Mouse (Mus musculus): ENCODE results near the gene Nhsl2. TPM values are rescaled to one million over a fixed set of nuclear protein-coding genes. Genes with fewer than 3 reads are reported as not detected.

Nhsl2 gene
- polyA plus RNA-seq, 1 experiment, result 0.21 TPM

GRCm38 (mm10) chrX:101993841-101994571 is 144.8 kb downstream of the Nhsl2 start:
- no peaks in the 10 kb centered on the region for H3K4me1 ChIP-seq (ENCODE audit: control insufficient read depth, insufficient read depth, low read length)
- no peaks in the 10 kb centered on the region for H3K9me3 ChIP-seq (replicated peaks; ENCODE audit: control insufficient read depth, insufficient read depth, low read length, poor library complexity, severe bottlenecking)
- no peaks in the 10 kb centered on the region for H3K27me3 ChIP-seq (ENCODE audit: control insufficient read depth, insufficient read depth, low read length, poor library complexity, severe bottlenecking)
- H3K27ac ChIP-seq (ENCODE audit: insufficient read depth, low read length), result no peak overlapping the region
- H3K36me3 ChIP-seq (ENCODE audit: control insufficient read depth, insufficient read depth, low read length, poor library complexity, severe bottlenecking), result no peaks in the 10 kb centered on the region
- TF ChIP-seq CTCF (IDR thresholded peaks at IDR 0.05; ENCODE audit: low read depth, low read length) (no peak), POLR2A (IDR thresholded peaks at IDR 0.05; ENCODE audit: insufficient read depth, low read length) (no peak), EP300 (IDR thresholded peaks at IDR 0.05; ENCODE audit: insufficient read depth, low read depth, low read length) (no peak)
- H3K4me3 ChIP-seq (ENCODE audit: low read depth, low read length), result no peak overlapping the region
- H3K9ac ChIP-seq (ENCODE audit: low read depth, poor library complexity, severe bottlenecking), result no peak overlapping the region

- H3K27ac ChIP-seq (ENCODE audit: insufficient read depth, low read length), result no peak overlapping the region
- no peaks in the 10 kb centered on the region for H3K27me3 ChIP-seq (ENCODE audit: control insufficient read depth, insufficient read depth, low read length, poor library complexity, severe bottlenecking)
- no peaks in the 10 kb centered on the region for H3K36me3 ChIP-seq (ENCODE audit: control insufficient read depth, insufficient read depth, low read length, poor library complexity, severe bottlenecking)
- H3K9ac ChIP-seq (ENCODE audit: low read depth, poor library complexity, severe bottlenecking), result no peak overlapping the region
- no peaks in the 10 kb centered on the region for H3K4me1 ChIP-seq (ENCODE audit: control insufficient read depth, insufficient read depth, low read length)
- TF ChIP-seq CTCF (IDR thresholded peaks at IDR 0.05; ENCODE audit: low read depth, low read length) (no peak), EP300 (IDR thresholded peaks at IDR 0.05; ENCODE audit: insufficient read depth, low read depth, low read length) (no peak), POLR2A (IDR thresholded peaks at IDR 0.05; ENCODE audit: insufficient read depth, low read length) (no peak)
- no peak overlapping the region for H3K4me3 ChIP-seq (ENCODE audit: low read depth, low read length)
- H3K9me3 ChIP-seq (replicated peaks; ENCODE audit: control insufficient read depth, insufficient read depth, low read length, poor library complexity, severe bottlenecking), result no peaks in the 10 kb centered on the region
These were observed 147.5 kb downstream of the Nhsl2 start for GRCm38 (mm10) chrX:101996726-101997125.

GRCm38 (mm10) chrX:102003632-102004315 is 154.6 kb downstream of the Nhsl2 start:
- Histone ChIP-seq H3K9me3 (replicated peaks; ENCODE audit: control insufficient read depth, insufficient read depth, low read length, poor library complexity, severe bottlenecking) (no peaks in the 10 kb centered on the region), H3K36me3 (ENCODE audit: control insufficient read depth, insufficient read depth, low read length, poor library complexity, severe bottlenecking) (no peaks in the 10 kb centered on the region), H3K27me3 (ENCODE audit: control insufficient read depth, insufficient read depth, low read length, poor library complexity, severe bottlenecking) (no peaks in the 10 kb centered on the region), H3K4me3 (ENCODE audit: low read depth, low read length) (peak overlapping the region; percentile 52), H3K27ac (ENCODE audit: insufficient read depth, low read length) (no peak overlapping the region), H3K4me1 (ENCODE audit: control insufficient read depth, insufficient read depth, low read length) (peaks cover 4% of the 10 kb centered on the region), H3K9ac (ENCODE audit: low read depth, poor library complexity, severe bottlenecking) (no peak overlapping the region)
- no peak for TF ChIP-seq CTCF (IDR thresholded peaks at IDR 0.05; ENCODE audit: low read depth, low read length)
- no peak for TF ChIP-seq EP300 (IDR thresholded peaks at IDR 0.05; ENCODE audit: insufficient read depth, low read depth, low read length)
- TF ChIP-seq POLR2A (IDR thresholded peaks at IDR 0.05; ENCODE audit: insufficient read depth, low read length), result no peak

- H3K9me3 ChIP-seq (replicated peaks; ENCODE audit: control insufficient read depth, insufficient read depth, low read length, poor library complexity, severe bottlenecking), result no peaks in the 10 kb centered on the region
- no peak for TF ChIP-seq CTCF (IDR thresholded peaks at IDR 0.05; ENCODE audit: low read depth, low read length)
- no peak for TF ChIP-seq POLR2A (IDR thresholded peaks at IDR 0.05; ENCODE audit: insufficient read depth, low read length)
- no peak for TF ChIP-seq EP300 (IDR thresholded peaks at IDR 0.05; ENCODE audit: insufficient read depth, low read depth, low read length)
- H3K9ac ChIP-seq (ENCODE audit: low read depth, poor library complexity, severe bottlenecking), result no peak overlapping the region
- H3K4me1 ChIP-seq (ENCODE audit: control insufficient read depth, insufficient read depth, low read length), result peaks cover 4% of the 10 kb centered on the region
- no peaks in the 10 kb centered on the region for H3K36me3 ChIP-seq (ENCODE audit: control insufficient read depth, insufficient read depth, low read length, poor library complexity, severe bottlenecking)
- peak overlapping the region; percentile 37 for H3K4me3 ChIP-seq (ENCODE audit: low read depth, low read length)
- no peaks in the 10 kb centered on the region for H3K27me3 ChIP-seq (ENCODE audit: control insufficient read depth, insufficient read depth, low read length, poor library complexity, severe bottlenecking)
- no peak overlapping the region for H3K27ac ChIP-seq (ENCODE audit: insufficient read depth, low read length)
These were observed 155.2 kb downstream of the Nhsl2 start for GRCm38 (mm10) chrX:102004370-102004769.

GRCm38 (mm10) chrX:102005141-102005641 is 156.0 kb downstream of the Nhsl2 start:
- Histone ChIP-seq H3K27me3 (ENCODE audit: control insufficient read depth, insufficient read depth, low read length, poor library complexity, severe bottlenecking) (no peaks in the 10 kb centered on the region), H3K4me1 (ENCODE audit: control insufficient read depth, insufficient read depth, low read length) (peaks cover 4% of the 10 kb centered on the region)

GRCm38 (mm10) chrX:102007935-102008334 is 158.8 kb downstream of the Nhsl2 start:
- no peak overlapping the region for H3K27ac ChIP-seq (ENCODE audit: insufficient read depth, low read length)
- no peak overlapping the region for H3K9ac ChIP-seq (ENCODE audit: low read depth, poor library complexity, severe bottlenecking)
- no peak overlapping the region for H3K4me3 ChIP-seq (ENCODE audit: low read depth, low read length)
- H3K36me3 ChIP-seq (ENCODE audit: control insufficient read depth, insufficient read depth, low read length, poor library complexity, severe bottlenecking), result no peaks in the 10 kb centered on the region
- H3K4me1 ChIP-seq (ENCODE audit: control insufficient read depth, insufficient read depth, low read length), result peaks cover 4% of the 10 kb centered on the region
- no peak for TF ChIP-seq POLR2A (IDR thresholded peaks at IDR 0.05; ENCODE audit: insufficient read depth, low read length)
- TF ChIP-seq CTCF (IDR thresholded peaks at IDR 0.05; ENCODE audit: low read depth, low read length), result no peak
- TF ChIP-seq EP300 (IDR thresholded peaks at IDR 0.05; ENCODE audit: insufficient read depth, low read depth, low read length), result no peak
- H3K27me3 ChIP-seq (ENCODE audit: control insufficient read depth, insufficient read depth, low read length, poor library complexity, severe bottlenecking), result no peaks in the 10 kb centered on the region
- H3K9me3 ChIP-seq (replicated peaks; ENCODE audit: control insufficient read depth, insufficient read depth, low read length, poor library complexity, severe bottlenecking), result no peaks in the 10 kb centered on the region

More at GRCm38 (mm10) chrX:102005141-102005641, 156.0 kb downstream of the Nhsl2 start:
- no peaks in the 10 kb centered on the region for H3K36me3 ChIP-seq (ENCODE audit: control insufficient read depth, insufficient read depth, low read length, poor library complexity, severe bottlenecking)
- no peak overlapping the region for H3K27ac ChIP-seq (ENCODE audit: insufficient read depth, low read length)
- no peak for TF ChIP-seq CTCF (IDR thresholded peaks at IDR 0.05; ENCODE audit: low read depth, low read length)
- peak; percentile 71 for TF ChIP-seq EP300 (IDR thresholded peaks at IDR 0.05; ENCODE audit: insufficient read depth, low read depth, low read length)
- no peak for TF ChIP-seq POLR2A (IDR thresholded peaks at IDR 0.05; ENCODE audit: insufficient read depth, low read length)
- H3K4me3 ChIP-seq (ENCODE audit: low read depth, low read length), result peak overlapping the region; percentile 37
- H3K9me3 ChIP-seq (replicated peaks; ENCODE audit: control insufficient read depth, insufficient read depth, low read length, poor library complexity, severe bottlenecking), result no peaks in the 10 kb centered on the region
- no peak overlapping the region for H3K9ac ChIP-seq (ENCODE audit: low read depth, poor library complexity, severe bottlenecking)
